Mouse (Mus musculus) adrenal gland, postnatal 36 days (tissue): ENCODE results near the gene Piga. TPM values are rescaled to one million over a fixed set of nuclear protein-coding genes. Genes with fewer than 3 reads are reported as not detected.
A peak's percentile ranks its signal among the peaks of the same experiment; 100 is the strongest.

Experiments
- DNase-seq, 2 experiments: peaks; one replicate each; pipeline ENCODE4 v3.0.0; 2021; ENCODE audit warnings: mixed read lengths in 1 of 2
- long read RNA-seq, 2 experiments: library from polyadenylated mRNA; stranded (forward); transcript quantifications; one replicate each; pipeline ENCODE4 v2.0.0; 2021; ENCODE audit warnings: borderline sequencing depth in 2 of 2
- total RNA-seq, 2 experiments: library from RNA; stranded (reverse); gene quantifications; 2 replicates each; pipeline ENCODE4 v1.2.3; 2021

Gene Piga
- total RNA-seq, result 10 to 100 TPM in 1 of 2 experiments, 1 to 10 TPM in 1; 5.9 to 10.2 TPM
- long read RNA-seq, experiment 1, partial matches to known transcripts, result 2 of 2 reads
- long read RNA-seq, experiment 1, other reads (novel, unspliced or antisense), result 0 of 2 reads
- long read RNA-seq, experiment 2, result 0 reads

DNA sequence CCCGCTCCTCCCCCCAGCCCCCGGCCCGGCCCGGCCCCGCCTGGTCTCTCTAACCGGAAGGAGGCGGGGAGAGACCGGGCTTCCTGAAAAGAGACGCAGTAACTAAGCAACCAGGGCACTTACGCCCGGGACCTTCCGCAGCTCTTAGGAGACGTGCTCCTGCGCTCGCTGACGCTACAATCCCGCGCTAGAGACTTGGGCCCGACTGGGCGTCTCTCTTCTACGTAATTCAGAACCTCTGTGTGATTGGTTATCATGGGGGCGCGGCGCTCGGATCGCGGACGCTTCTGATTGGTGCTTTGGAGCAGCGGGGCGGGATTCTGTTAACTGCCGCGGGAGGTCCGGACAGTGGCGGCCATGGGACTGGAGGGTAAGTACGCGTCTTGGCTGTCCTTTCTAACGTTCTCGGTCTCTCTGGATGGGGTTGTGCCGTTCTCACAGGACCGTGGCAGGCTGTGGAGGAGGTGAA lies at the start of gene Piga:
Gene Piga, plus strand, starts transcription at position 317 of the 469 bp plus-strand sequence.
- peak; percentile 89 to 90 for DNase-seq

DNA sequence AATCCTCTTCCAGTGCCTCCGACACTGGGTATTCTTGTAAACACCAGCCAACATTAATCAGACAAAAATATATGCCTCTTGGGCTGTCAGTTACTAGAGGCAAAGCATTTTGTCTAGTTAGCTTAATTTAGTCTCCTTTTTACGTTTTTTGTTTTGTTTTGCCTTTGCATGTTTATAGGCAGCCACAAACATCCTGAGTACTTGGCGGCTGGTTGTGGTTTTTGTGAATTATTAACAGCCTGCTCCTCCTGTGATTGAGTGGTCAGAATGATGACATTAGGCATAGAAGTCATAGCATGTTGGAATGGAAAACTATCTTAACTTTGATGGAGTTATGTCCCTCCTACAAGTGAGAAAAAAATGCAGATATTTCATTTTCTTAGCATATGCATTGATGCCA lies 49.0 kb upstream of the Piga start:
- no peak for DNase-seq

DNA sequence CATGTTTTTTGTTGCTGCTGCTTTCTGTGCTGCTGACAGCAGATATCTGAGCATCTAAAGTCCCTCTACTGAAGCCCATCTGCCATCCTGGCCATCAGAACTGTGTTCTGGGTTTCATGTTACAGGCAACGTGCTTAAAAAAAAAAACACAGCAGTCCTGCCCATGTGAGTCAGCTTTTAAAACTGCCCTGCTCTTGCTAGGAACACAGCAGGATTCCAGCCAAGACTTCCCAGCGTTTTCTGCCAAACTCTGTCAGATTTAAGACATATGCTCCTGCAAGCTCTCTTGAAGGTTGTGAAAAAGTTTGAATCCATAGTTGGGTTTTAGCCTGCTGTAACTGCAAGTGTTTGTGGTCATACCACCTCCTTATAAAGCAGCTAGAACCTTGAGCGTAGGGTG lies 46.5 kb upstream of the Piga start, which contains the start of gene Vegfd:
Gene Vegfd, plus strand, starts transcription at position 298 of the 400 bp plus-strand sequence.
- peak; percentile 64 to 72 for DNase-seq

DNA sequence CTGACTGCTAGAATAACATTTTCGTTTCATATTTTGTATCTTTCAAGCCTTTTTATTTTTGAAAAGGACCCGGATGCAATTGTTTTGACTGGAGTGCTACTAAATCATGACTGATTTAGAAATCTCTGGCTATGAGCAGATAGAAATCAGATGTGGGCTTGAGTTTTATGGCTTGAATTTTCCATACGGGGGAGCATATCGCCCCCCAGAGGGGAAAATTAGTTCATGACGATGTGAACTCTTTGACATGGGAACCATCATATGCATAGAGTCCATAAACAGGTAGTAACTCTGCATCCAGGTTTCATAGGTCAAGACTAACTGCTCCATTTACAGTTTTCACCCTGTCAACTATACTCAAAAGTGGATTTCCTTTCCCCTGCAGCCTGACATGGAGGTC lies 45.0 kb upstream of the Piga start:
- no peak for DNase-seq

DNA sequence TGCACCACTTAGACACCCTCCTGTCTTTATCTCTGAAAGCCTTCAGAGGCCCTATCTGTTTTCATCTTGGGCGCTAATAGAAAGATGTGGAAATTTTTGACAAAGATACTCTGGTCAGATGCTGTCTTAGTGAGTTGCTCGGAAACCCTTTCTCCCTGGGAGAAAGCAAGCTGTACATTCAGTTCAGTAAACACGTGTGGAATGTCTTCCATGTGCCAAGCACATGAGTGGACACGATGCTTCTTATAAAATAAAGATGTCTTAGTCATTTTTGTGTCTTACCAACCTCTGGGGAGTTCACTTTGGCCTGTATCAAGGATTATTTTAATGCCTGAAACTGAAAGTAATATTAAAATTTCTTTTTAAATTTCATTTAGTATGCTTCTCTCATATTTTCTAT lies 39.9 kb upstream of the Piga start:
- DNase-seq, result no peak

DNA sequence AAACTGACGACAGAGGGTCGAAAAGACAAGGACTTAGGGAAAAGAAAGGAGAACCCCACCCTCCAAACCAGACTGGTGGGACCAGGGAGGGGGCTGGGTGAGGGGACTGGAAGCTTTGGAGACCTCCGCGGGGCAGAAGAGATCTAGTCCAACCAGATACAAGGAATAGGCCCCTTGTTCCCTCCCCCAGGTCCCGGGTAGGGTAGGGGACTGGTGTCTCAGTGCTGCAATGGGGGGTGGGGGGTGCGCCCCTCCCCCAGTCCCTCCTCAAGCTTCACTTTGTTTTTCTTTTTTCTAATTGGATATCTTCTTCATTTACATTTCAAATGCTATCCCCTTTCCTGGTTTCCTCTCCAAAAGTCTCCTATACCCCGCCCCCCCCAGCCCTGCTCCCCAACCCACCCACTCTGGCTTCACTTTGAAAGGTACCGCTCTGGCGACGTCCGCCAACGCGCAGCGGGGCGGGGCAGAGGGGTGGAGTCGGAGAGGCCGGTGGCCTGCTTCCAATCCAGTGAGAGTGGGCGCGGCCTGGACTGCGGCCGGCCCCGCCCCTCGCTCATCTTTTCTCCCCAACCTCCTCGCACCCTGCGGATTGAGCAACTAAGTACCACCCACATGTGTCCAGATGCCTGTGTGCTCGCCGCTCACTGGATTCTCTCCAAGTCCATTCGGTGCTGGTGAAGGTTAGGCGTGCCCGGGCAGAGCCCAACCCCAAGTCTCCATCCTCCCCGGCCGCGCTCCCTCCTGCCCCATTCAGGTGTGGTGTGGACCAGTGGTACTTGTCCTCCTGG lies 37.8 kb upstream of the Piga start:
- DNase-seq, result peak; percentile 86 to 90

DNA sequence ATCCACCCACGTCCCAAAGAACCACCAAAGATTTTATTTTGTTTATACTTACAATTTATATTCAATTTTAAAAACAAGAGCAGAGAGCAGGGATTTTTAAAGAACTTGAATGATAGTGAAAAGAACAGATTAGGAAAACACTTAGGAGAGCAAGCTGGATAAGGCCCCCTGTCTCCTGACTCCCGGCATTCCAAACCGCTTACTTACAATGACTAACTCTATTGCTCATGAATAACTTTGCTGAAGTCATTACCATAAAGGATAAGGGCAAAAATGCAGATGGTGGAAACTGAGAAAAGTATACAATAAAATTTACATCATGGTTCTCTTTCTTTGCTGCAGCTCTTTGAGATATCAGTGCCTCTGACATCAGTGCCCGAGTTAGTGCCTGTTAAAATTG lies 25.5 kb upstream of the Piga start:
- no peak for DNase-seq

DNA sequence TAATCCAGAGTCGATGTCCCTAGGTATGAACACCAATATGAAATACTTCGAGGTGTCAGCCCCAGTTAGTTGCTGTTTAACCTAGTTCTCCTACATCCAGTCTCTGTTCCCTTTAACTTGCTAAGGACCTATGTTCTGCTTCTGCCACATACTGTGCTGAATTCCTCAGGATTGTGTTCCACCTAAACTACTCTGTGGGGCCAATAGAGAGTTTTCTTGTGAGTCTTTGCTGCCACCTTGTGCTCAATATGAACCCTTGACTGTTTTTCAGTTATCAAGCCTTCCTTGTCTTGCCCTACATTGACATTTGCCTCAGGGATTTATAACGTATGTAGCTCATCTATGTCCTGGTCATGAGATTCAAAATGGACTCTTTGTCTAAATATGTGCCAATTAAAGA lies 21.1 kb upstream of the Piga start:
- DNase-seq, result no peak

DNA sequence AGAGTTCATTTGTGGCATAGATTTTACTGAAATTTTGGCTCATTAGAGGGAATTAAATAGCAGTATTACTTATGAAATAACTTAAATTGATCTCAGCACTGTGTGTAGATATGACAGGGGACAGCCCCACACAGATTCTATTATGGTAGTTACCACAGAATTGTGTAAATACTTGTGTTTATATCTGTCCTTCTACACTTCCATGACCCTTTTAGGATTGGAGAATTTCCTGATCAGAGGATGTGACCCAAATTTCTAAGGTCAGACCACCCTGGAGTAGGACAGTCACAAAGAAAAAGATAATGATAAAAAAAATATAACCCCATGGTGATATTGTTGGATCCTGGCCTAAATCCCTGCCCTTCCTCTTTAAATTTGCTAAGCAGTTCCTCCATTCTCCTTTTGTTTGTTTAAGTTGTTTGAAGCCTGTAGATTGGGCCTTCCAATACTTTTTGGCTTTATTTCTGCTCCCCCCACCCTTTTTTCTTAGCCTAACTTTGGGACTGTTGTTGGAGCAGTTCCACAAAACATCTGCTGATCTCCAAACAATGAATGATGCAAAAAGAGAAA lies 14.4 kb upstream of the Piga start:
- DNase-seq, result no peak

DNA sequence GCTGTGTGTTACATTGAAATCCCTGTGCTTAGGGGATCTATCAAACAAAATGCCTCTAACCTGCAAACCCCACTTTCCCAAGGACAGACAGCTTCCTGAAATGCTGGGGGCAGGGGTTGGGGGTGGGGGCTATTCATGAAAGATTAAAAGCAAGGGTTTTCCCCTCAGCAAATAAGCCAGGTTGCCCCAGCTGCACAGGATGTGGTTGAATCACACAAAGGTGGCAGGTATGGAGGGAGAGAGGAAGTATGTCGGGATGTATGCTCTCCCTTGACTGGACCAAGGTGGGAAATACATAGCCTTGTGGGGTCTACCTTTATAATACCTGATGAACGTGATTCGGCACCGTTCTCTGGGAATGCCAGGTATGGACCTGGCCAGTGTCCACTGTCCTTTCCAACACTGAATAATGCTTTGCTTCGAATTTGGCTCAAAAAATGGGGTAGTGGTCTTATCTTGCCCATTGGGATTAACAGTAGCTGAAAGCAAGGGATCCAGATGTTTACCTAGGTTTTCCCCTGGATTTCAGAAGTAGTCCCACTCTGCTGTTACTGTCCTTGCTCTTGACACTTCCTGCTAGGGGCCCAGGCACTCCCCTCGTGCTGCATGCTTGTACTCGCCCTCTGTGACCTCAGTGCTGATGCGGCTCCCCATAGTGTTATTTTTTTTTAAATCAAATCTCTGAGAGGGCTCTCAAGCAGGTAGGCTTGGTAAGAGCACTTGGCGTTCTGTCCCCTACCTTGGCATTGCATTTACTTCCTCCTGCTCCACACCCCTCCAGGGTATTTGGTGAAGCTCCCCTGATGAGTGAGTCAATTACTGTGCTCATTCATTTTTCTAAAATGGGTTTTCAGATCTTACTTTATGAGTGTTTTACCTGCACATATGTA lies 13.2 kb upstream of the Piga start:
- no peak for DNase-seq

DNA sequence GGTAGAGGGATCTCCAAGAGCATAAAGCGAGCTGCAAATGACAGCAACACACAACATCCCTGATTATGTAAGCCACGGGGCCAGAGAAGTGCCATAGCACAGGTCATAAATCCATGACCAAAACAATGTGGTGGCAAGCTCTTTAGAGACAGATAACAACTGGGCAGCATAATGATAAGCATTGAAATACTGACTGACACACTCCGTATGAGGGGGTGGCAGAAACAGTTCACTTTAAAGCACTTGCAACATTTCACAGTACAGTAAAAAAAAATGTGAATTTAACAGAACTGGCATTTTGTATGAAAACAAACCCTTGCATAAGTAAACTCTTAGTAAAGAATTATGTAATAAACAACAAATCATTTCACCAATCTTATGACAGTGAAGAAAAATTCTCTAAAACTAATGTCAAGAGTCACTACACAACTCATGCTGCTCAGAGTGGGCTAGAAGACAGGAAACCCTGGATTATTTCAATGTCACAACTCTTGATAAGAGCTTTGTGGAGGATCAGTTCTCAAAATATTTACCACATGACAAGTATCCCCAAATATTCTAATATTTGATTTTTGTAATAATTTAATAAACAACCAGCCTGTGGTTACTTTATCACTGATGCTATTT lies 11.2 kb upstream of the Piga start:
- no peak for DNase-seq

DNA sequence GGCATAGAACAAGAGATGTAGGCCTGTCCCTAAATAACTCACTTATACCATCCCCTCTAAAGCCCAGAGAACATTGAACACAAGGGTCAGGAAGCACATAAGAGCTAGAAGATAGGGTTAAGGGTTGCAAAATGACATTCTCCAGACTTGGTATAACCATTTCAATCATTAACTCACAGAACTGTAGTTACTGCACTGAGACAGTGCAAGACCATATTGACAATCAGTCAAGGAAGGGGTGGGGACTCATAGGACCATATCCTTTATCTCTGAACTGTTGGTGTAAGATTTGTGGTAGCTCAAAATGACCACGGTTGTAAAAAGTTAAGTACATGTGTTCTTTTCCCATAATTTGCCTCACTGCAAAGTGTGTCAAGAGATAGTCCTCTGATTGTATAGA lies 9.0 kb upstream of the Piga start:
- no peak for DNase-seq

DNA sequence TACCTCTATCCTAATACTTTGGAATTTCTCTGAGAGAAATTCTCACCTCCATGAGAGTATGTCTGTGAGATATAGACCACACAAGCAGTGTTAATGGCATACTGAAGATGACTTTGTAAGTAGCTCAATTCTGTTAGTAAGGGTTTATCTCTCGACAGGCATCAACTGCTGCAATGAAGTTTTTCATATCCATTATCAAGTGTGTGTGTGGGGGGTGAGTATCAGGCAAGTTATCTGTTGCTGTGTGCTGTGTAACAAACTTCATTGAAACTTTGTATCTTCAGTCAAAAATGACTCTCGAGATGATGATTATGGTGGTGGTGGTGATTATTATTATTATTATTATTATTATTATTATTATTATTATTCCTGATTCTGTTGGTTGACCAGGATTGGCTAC lies 2.8 kb upstream of the Piga start:
- no peak for DNase-seq

DNA sequence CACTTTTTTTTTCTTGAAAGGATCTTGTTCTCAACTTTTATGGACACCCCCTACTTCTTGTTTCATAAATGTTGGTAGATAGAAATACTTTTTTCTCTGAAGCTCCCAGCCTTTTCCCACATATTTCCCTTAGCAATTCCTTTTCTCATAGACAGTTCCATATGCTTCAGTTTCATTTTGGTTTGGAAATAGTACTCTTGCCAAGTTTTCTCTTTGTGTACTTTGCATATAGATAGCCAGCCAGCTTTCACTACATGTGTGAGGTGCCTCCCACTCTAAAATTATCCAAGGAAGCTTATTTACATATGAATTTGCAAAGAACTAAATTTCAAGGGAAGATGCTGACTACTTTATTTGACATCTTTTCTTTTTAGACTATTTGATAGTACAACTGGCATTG lies 1.6 kb upstream of the Piga start:
- DNase-seq, result no peak

DNA sequence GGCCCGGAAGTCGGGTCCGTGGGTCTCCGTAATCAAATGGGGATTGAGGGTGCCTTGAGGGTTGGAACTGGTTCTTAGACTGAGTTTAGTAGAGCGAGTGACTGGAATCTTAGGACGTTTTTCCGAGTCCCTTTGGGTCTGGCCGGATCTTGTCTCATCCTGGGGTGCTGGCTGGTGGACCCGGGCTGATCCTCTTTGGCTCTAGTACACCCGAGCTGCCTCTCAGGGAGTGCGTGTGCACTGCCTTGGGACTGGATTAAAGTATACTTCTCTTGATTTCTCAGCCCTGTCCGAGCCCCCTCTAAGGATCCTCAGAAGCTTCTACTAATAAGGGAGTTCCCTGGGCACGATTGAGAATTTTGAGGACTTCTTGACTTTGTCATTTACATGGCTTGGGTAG lies 368 bp downstream of the Piga start:
- DNase-seq, result peak in 1 of 2 experiments; percentile 7

DNA sequence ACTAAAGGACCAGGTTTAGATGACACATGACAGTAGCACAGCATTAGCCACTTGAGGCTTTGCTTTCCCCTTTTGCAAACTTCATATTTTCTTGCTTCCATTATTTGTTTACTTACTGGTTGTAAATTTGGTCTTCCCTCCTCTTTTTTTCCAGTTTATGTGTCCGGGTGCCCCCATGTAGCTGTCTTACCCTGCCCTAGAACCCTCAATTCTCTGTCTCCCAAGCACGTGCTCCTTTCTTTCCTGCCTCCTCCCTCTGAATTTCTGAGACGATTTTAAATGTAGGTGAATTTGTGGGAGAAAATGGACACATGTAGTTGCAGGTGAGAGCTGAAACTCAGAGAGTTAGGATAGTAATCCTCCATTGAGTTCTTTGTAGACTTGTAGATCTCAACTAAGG lies 931 bp downstream of the Piga start:
- DNase-seq, result no peak

DNA sequence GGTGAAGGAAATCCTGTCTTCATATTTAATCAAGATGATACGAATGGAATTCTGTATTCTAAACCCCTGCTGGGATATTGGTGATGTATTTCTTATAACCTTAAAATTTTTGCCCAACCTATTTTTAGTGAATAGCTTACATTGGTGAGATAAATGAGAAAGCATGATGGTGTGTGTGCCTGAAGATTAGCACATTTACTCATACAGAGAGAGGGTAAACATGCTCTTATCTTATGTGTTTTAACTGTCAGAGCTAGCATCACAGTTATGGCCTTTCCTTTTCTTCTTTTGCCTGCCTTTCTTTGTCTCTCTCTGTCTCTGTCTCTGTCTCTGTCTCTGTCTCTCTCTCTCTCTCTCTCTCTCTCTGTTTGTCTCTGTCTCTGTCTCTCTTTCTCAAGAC lies 5.2 kb downstream of the Piga start:
- DNase-seq, result no peak

DNA sequence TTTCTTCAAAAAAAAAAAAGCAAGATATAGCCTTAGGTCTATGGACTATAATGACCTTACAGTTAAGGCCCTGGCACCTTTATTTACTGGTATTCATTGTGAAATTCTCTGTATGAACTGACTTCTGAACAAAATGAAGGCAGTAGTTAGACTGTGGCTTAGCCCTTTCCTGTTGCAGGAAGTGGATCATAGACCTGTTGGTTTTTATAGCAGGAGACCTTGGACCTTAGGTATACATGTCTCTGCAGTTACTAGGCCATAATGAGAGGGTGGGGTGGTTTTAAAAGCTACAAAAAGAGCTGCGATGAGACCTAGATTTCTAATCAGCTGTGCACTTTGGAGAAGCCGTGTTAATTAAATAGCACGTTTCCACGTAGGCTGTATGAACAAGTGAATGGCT lies 7.7 kb downstream of the Piga start:
- no peak for DNase-seq

DNA sequence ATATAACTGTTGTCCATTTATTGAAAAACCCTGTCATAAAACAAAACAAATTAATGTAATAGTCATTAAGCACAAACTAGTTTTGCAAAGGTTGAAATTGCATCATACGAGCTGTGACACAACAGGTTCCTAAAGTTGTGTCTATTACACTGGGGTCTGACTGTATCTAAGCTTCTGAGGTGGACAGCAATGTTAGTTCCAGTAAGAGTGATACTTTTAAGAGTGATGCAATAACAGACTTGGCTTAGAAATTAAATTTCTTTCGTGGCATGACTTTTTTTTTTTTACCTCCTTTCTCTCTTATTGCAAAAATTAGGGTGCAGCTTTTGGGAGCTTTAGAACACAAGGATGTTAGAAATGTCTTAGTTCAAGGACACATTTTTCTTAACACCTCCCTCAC lies 8.6 kb downstream of the Piga start:
- no peak for DNase-seq

DNA sequence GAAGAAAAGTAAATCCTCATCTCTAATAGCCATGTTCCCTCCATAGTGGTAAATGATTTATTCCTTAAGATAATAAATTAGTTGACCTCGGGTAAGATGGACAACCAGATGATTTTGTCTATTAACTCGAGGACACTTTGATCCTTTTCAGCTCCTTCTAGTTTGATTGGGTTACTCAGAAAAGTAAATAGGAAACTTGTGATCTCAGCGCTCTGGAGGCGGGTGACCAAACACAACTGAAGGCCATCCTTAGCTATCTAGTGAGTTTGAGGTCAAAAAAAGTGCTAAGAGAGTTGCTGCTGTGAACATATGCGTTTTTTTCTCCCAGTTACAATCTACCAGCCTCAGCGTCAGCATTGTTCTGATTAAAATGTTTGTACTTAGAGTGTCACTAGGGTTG lies 11.0 kb downstream of the Piga start:
- DNase-seq, result no peak

DNA sequence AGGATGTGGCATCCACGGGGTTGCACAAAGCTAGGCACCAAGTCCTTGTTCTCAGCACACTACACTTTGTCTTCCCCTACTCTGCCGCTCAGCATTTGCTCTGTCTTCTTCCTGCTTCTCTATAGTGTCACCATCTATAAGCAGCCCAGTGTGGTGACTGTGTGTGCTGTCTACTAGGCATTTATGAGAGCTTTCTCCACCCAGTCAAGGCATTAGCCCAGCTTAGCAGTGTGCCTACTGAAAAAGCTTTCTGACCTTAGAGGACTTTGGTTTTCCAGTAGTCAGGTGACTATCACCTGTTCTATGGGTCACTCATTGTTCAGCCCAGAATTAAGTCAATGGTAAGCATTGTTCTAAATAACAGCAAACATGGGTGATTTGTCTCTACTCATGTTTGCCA lies 11.5 kb downstream of the Piga start:
- DNase-seq, result no peak

DNA sequence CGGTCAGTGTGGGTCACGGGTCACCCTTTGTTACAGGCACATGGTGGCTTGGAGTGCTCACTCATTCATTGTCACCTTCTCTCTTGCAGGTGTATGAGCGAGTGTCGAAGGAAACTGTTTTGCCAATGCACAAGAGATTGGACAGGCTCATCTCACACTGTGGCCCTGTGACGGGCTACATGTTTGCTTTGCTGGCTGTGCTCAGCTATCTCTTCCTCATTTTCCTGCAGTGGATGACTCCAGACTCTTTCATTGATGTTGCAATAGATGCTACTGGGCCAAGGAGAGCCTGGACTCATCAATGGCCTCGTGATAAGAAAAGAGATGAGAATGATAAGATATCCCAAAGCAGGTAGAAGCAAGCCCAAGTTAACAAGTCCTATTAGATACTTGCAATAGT lies 12.0 kb downstream of the Piga start:
- no peak for DNase-seq
